Mouse (Mus musculus) myocyte (in vitro differentiated cells): Measurements from ENCODE around the gene Nrarp. TPM values are rescaled to one million over a fixed set of nuclear protein-coding genes. Genes with fewer than 3 reads are reported as not detected.
A peak's percentile ranks its signal among the peaks of the same experiment; 100 is the strongest.

ENCODE experiments used
- H3K27me3 ChIP-seq: one replicate; pipeline ENCODE4 v1.6.1; 2011; ENCODE audit not compliant: control insufficient read depth, insufficient read depth, insufficient read length
- H3K36me3 ChIP-seq: one replicate; pipeline ENCODE4 v1.6.1; 2011; ENCODE audit not compliant: control insufficient read depth, insufficient read depth
- H3K4me2 ChIP-seq: one replicate; pipeline ENCODE4 v1.6.1; 2011; ENCODE audit warnings: low read depth, control low read depth
- H3K4me3 ChIP-seq: one replicate; pipeline ENCODE4 v1.5.1; 2011; ENCODE audit warnings: mild to moderate bottlenecking, control low read depth, moderate library complexity
- H3K79me2 ChIP-seq: one replicate; pipeline ENCODE4 v1.6.1; 2011; ENCODE audit not compliant: control insufficient read depth, insufficient read depth
- H3ac ChIP-seq: one replicate; pipeline ENCODE4 v1.6.1; 2011; ENCODE audit not compliant: control insufficient read depth, insufficient read length
- CEBPB ChIP-seq: IDR thresholded peaks from 2 replicates; pipeline ENCODE4 v1.6.1; 2011; ENCODE audit warnings: mild to moderate bottlenecking, moderate library complexity; ENCODE audit not compliant: poor library complexity, insufficient read depth, severe bottlenecking
- E2F4 ChIP-seq: IDR thresholded peaks from one replicate; pipeline ENCODE4 v1.6.1; 2011; ENCODE audit warnings: mild to moderate bottlenecking, control low read depth, moderate library complexity; ENCODE audit not compliant: insufficient read depth
- MAX ChIP-seq: IDR thresholded peaks from one replicate; pipeline ENCODE4 v1.6.1; 2011; ENCODE audit warnings: low read depth, mild to moderate bottlenecking, control low read depth
- MYOD1 ChIP-seq, 3 experiments: IDR thresholded peaks; one replicate each; pipeline ENCODE4 v1.6.1; 2011; ENCODE audit warnings: control low read depth in 2 of 3, low read depth in 2 of 3, mild to moderate bottlenecking in 2 of 3, moderate library complexity in 1 of 3; ENCODE audit not compliant: insufficient read length in 2 of 3, control insufficient read depth in 1 of 3
- MYOG ChIP-seq, 3 experiments: IDR thresholded peaks; one replicate each; pipeline ENCODE4 v1.6.1; 2011; ENCODE audit warnings: control low read depth in 2 of 3, low read depth in 2 of 3, mild to moderate bottlenecking in 2 of 3; ENCODE audit not compliant: insufficient read length in 2 of 3, control insufficient read depth in 1 of 3, insufficient read depth in 1 of 3
- POLR2A ChIP-seq: IDR thresholded peaks from one replicate; pipeline ENCODE4 v1.6.1; 2011; ENCODE audit warnings: low read depth, mild to moderate bottlenecking, control low read depth, moderate library complexity; ENCODE audit not compliant: insufficient read length
- POLR2AphosphoS2 ChIP-seq: IDR thresholded peaks from one replicate; pipeline ENCODE4 v1.6.1; 2011; ENCODE audit warnings: low read depth, control low read depth; ENCODE audit not compliant: insufficient read length
- REST ChIP-seq: IDR thresholded peaks from one replicate; pipeline ENCODE4 v1.6.1; 2011; ENCODE audit warnings: mild to moderate bottlenecking, control low read depth, moderate library complexity; ENCODE audit not compliant: insufficient read depth, insufficient read length
- SRF ChIP-seq: IDR thresholded peaks from one replicate; pipeline ENCODE4 v1.6.1; 2011; ENCODE audit warnings: low read depth; ENCODE audit not compliant: control insufficient read depth, insufficient read length
- TCF12 ChIP-seq: IDR thresholded peaks from one replicate; pipeline ENCODE4 v1.6.1; 2011; ENCODE audit warnings: mild to moderate bottlenecking, control low read depth; ENCODE audit not compliant: poor library complexity, insufficient read depth, severe bottlenecking
- TCF3 ChIP-seq: IDR thresholded peaks from one replicate; pipeline ENCODE4 v1.6.1; 2011; ENCODE audit warnings: low read depth, control low read depth; ENCODE audit not compliant: insufficient read length
- USF1 ChIP-seq: IDR thresholded peaks from one replicate; pipeline ENCODE4 v1.6.1; 2011; ENCODE audit warnings: low read depth, mild to moderate bottlenecking, control low read depth, moderate library complexity
- polyA plus RNA-seq: library from polyadenylated mRNA; unstranded; fragments of >200 nt; fragmentation: generic; extraction: Trizol; gene quantifications from one replicate; pipeline ENCODE4 v1.2.1, GENCODE M21; 2012; ENCODE audit warnings: missing spikeins

The Nrarp gene
- polyA plus RNA-seq, 1 experiment, result 1.3 TPM

DNA sequence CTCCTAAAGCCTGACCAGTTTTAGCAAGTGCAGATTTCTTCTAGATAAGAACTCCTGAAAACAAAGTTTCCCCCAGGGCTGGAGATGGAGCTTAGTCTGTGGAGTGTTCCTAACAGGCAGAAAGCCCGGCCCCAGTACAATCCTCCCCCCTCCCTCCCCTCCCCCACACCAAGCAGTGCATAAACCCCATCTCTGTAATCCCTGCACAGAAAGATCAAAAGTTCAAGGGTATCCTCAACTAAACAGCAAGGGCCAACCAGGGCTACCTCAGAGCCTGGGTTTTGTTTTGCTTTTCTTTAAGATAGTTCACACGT lies 11.9 kb upstream of the Nrarp start:
- Histone ChIP-seq H3K36me3 (no peaks in the 10 kb centered on the region), H3K79me2 (no peaks in the 10 kb centered on the region), H3K4me2 (peak overlapping the region; percentile 39), H3ac (no peak overlapping the region), H3K27me3 (no peaks in the 10 kb centered on the region), H3K4me3 (peak overlapping the region; percentile 6)
- TF ChIP-seq E2F4 (no peak), CEBPB (no peak), MYOG (IDR thresholded peaks at IDR 0.05; ENCODE audit: control insufficient read depth in 1 of 3, insufficient read depth in 1 of 3, insufficient read length in 2 of 3, low read depth in 2 of 3) (no peak), POLR2A (no peak), USF1 (no peak), REST (no peak), TCF3 (no peak), TCF12 (no peak)

DNA sequence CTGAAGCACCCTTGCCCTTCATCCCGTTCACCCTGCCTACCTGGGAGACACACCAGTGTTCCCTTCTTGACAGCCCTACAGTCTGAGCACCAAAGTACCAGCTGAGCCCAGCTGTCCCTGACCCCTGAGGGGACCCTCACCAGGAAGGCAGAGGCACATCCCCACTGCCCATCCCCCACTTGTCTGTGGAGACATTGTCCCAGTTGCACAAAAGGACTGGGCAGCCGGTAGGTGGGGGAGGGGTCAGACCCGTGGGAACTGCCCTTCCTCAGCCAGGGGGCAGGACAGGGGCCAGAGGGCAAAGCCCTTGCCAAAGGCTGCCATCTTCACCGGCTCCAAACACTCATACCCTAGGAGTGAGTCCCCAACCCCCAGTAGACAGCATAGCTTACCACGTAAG lies 10.8 kb upstream of the Nrarp start:
- Histone ChIP-seq H3K27me3 (no peaks in the 10 kb centered on the region), H3K79me2 (no peaks in the 10 kb centered on the region), H3K4me3 (no peak overlapping the region), H3ac (no peak overlapping the region), H3K36me3 (no peaks in the 10 kb centered on the region), H3K4me2 (no peak overlapping the region)
- TF ChIP-seq USF1 (no peak), MYOG (IDR thresholded peaks at IDR 0.05; ENCODE audit: control insufficient read depth in 1 of 3, insufficient read depth in 1 of 3, insufficient read length in 2 of 3, low read depth in 2 of 3) (no peak), POLR2A (no peak), REST (no peak), CEBPB (no peak), TCF12 (no peak), SRF (no peak), POLR2AphosphoS2 (no peak), TCF3 (no peak), MYOD1 (IDR thresholded peaks at IDR 0.05; ENCODE audit: control insufficient read depth in 1 of 3, insufficient read length in 2 of 3, low read depth in 2 of 3) (no peak), MAX (no peak), E2F4 (no peak)

DNA sequence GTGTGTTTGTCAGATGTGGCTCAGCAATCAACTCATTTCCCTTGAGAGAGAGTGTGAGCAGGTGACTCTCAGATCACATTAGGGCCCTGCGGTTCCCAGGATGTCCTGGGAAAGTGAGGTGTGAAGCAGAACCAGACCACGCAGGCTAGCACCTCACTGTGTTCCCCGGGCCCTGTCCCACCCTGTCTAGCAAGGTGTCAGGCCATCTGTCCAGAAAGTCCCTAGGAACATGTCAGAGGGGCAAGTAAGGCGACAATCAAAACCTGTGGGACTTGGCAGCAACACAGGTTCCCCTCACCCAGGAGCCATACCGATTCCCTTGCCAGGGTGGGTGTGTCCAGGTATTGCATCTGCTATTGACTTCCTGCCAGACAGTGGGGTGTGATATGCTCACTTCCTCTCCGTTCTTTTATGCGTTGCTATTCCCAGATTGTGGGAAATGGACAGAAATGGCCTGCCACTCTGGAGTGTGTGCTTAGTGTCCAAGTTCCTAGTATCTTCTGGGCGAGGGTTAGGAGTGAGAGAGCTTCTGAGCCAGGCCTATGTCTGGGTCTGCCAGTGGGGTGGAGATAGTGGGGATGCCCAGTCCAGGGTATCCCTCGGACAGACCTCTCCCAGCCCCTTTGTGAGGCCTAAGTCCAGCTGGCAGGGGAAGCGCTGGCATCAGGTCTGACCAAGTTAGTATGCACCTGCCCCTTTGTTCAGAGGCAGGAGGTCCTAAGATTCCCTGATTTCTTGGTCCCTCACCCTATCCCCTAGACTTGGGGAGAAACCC lies 10.0 kb upstream of the Nrarp start:
- no peaks in the 10 kb centered on the region for H3K27me3 ChIP-seq
- no peak for TF ChIP-seq TCF3
- no peaks in the 10 kb centered on the region for H3K36me3 ChIP-seq
- no peak overlapping the region for H3ac ChIP-seq
- H3K4me3 ChIP-seq, result no peak overlapping the region
- no peak overlapping the region for H3K4me2 ChIP-seq
- no peaks in the 10 kb centered on the region for H3K79me2 ChIP-seq

DNA sequence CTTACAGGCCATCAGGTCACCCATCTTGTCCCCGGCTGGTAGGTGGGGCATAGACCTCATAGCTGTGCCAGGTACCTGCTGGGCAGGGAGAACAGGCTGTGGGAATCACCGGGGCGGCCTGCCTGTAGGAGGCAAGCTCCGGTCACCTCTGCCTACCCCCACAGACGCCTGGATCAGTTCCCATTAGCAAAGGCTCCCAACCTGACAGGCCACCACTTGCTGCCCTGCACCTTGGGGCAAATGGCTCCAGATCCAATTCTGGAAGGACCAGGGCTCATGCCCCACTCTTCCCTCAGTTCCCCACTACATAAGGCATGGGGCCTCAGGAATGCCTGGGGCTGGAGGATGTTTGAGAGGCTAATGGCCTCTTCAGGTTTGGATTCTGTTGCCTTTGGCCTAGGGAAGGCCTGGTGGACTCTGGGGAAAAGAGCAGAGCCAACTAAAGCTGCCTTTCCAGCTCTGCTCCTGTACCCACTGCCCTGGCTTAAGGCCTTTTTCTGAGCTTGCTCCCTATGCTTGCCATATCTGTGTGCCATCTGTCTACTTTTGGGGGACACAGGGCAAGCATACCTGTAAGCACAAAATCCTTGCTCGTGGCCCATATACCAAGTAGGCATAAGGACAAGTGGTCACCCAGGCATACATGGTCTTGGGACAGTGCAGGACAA lies 9.3 kb upstream of the Nrarp start:
- Histone ChIP-seq H3K4me3 (no peak overlapping the region), H3K36me3 (no peaks in the 10 kb centered on the region), H3K4me2 (no peak overlapping the region), H3ac (no peak overlapping the region), H3K27me3 (no peaks in the 10 kb centered on the region), H3K79me2 (no peaks in the 10 kb centered on the region)
- TF ChIP-seq TCF3, result no peak
- no peak for TF ChIP-seq SRF
- peak in 1 of 3 experiments; percentile 31 for TF ChIP-seq MYOD1 (IDR thresholded peaks at IDR 0.05; ENCODE audit: control insufficient read depth in 1 of 3, insufficient read length in 2 of 3, low read depth in 2 of 3)
- no peak for TF ChIP-seq MAX
- no peak for TF ChIP-seq MYOG (IDR thresholded peaks at IDR 0.05; ENCODE audit: control insufficient read depth in 1 of 3, insufficient read depth in 1 of 3, insufficient read length in 2 of 3, low read depth in 2 of 3)

DNA sequence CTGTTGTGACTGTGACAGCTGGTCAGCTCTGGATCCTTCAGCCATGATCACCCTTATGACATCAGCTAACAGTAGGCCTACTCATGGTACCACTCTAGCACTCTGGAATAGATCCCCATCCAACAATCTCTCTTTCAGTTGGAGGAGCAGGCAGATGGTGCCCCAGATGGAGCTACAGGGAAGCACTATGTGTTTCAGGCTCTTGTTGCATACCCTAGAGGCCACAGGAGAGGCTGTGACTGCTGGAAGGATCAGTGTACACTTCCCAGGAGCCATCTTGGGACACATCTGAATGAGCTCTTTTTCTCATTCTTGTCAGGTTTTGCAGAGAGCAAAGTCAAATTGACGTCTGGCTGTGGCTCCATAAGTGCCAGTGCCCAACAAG lies 8.8 kb upstream of the Nrarp start:
- TF ChIP-seq POLR2A, result no peak
- no peak for TF ChIP-seq POLR2AphosphoS2
- no peak for TF ChIP-seq MYOG (IDR thresholded peaks at IDR 0.05; ENCODE audit: control insufficient read depth in 1 of 3, insufficient read depth in 1 of 3, insufficient read length in 2 of 3, low read depth in 2 of 3)
- no peak for TF ChIP-seq REST
- no peak for TF ChIP-seq MAX
- TF ChIP-seq TCF12, result no peak
- TF ChIP-seq MYOD1 (IDR thresholded peaks at IDR 0.05; ENCODE audit: control insufficient read depth in 1 of 3, insufficient read length in 2 of 3, low read depth in 2 of 3), result no peak
- no peak for TF ChIP-seq TCF3
- TF ChIP-seq CEBPB, result no peak
- no peak for TF ChIP-seq USF1
- no peak for TF ChIP-seq SRF
- H3ac ChIP-seq, result no peak overlapping the region
- H3K4me3 ChIP-seq, result no peak overlapping the region
- no peaks in the 10 kb centered on the region for H3K27me3 ChIP-seq
- H3K4me2 ChIP-seq, result no peak overlapping the region
- no peaks in the 10 kb centered on the region for H3K79me2 ChIP-seq
- H3K36me3 ChIP-seq, result no peaks in the 10 kb centered on the region
